Comparison of ENCODE assay signal across 8 mouse cellular contexts in the genomic region with DNA sequence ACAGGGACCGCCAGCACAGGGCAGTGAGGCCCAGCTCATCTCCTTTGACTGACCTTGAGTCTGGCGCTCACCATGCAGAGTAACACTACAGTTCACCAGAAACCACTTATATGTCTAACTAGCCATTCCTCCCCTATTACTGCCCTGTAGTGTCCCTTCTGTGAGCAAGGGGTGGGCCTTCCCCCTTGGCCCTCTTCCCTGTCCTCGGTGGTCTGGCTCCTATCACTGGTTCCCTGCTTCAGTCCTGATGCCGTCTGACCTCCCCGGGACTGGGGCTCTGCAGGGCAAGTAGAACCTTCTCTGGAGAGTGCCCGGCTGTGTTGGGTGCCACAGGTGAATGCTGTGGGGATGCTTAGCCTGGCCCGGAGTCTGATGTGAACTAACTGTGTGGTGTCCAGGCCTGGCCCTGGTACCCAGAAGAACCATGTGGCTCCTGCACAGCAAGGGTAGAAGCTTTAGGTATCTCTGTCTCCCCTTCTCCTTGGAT. TPM values are rescaled to one million over a fixed set of nuclear protein-coding genes. Genes with fewer than 3 reads are reported as not detected.
DNase-seq lines count a peak whose midpoint lies in the region; ATAC-seq and TF ChIP-seq lines count a peak whose summit lies in the region.

No protein-coding gene starts in this region.

- H3K27ac ChIP-seq in layer of hippocampus, adult 2 months = 0 out of 2 replicates have a peak overlapping the region, but pooled peaks have one; percentile 95
- peak overlapping the region; percentile 97 for H3K27ac ChIP-seq in forebrain, embryonic 10.5 days
- H3K27ac ChIP-seq in intestine, postnatal 0 days (ENCODE audit: low read depth, low read length) = no peak overlapping the region
- no peak overlapping the region for H3K27ac ChIP-seq in neural tube, embryonic 12.5 days

- H3K4me3 ChIP-seq in layer of hippocampus, adult 2 months = no peak overlapping the region
- H3K4me3 ChIP-seq in forebrain, embryonic 10.5 days = peak overlapping the region; percentile 99
- H3K4me3 ChIP-seq in intestine, postnatal 0 days (ENCODE audit: low read depth, low read length) = no peak overlapping the region
- peak overlapping the region; percentile 98; the same call in 1 of the 2 replicates for H3K4me3 ChIP-seq in neural tube, embryonic 12.5 days

- H3K9me3 ChIP-seq in forebrain, embryonic 10.5 days = no peaks in the 10 kb centered on the region
- H3K9me3 ChIP-seq in intestine, postnatal 0 days (ENCODE audit: control insufficient read depth) = no peaks in the 10 kb centered on the region
- no peaks in the 10 kb centered on the region for H3K9me3 ChIP-seq in neural tube, embryonic 12.5 days

- H3K27me3 ChIP-seq in forebrain, embryonic 10.5 days (ENCODE audit: poor library complexity, severe bottlenecking) = no peaks in the 10 kb centered on the region
- no peaks in the 10 kb centered on the region for H3K27me3 ChIP-seq in intestine, postnatal 0 days (replicated peaks; ENCODE audit: control insufficient read depth, insufficient read depth, low read length)
- H3K27me3 ChIP-seq in neural tube, embryonic 12.5 days (replicated peaks) = no peaks in the 10 kb centered on the region

- peaks cover 85% of the 10 kb centered on the region for H3K36me3 ChIP-seq in forebrain, embryonic 10.5 days (replicated peaks)
- peaks cover 71% of the 10 kb centered on the region for H3K36me3 ChIP-seq in intestine, postnatal 0 days (ENCODE audit: control insufficient read depth, insufficient read depth)
- peaks cover 75% of the 10 kb centered on the region for H3K36me3 ChIP-seq in neural tube, embryonic 12.5 days

- no peak for DNase-seq in layer of hippocampus, adult 2 months (ENCODE audit: low spot score in 2 of 2)
- no peak for DNase-seq in layer of hippocampus, postnatal 14 days (ENCODE audit: low spot score in 2 of 2)
- no peak for DNase-seq in forebrain, embryonic 10.5 days (ENCODE audit: extremely low spot score, low spot score)
- no peak for DNase-seq in layer of hippocampus, adult 18-20 months (ENCODE audit: low spot score in 2 of 2)
- DNase-seq in adrenal gland, adult 18-20 months (ENCODE audit: low spot score in 2 of 2) = no peak
- DNase-seq in embryo, embryonic 11 days = no peak

- no peak for TF ChIP-seq CTCF in layer of hippocampus, adult 2 months (conservative IDR thresholded peaks at IDR 0.05)
- TF ChIP-seq CTCF in intestine, postnatal 0 days (IDR thresholded peaks at IDR 0.05; ENCODE audit: low read depth) = no peak

- no peak for ATAC-seq in intestine, postnatal 0 days
- ATAC-seq in neural tube, embryonic 12.5 days (ENCODE audit: low FRiP score, low read depth) = no peak

- WGBS in forebrain, embryonic 10.5 days = 91% methylated on average over 7 of the region's 7 CpGs
- 86% methylated on average over 7 of the region's 7 CpGs for WGBS in intestine, postnatal 0 days
- 93% methylated on average over 7 of the region's 7 CpGs for WGBS in neural tube, embryonic 12.5 days

- peaks cover 28% of the 10 kb centered on the region for H3K4me1 ChIP-seq in forebrain, embryonic 10.5 days
- H3K4me1 ChIP-seq in intestine, postnatal 0 days (replicated peaks; ENCODE audit: control insufficient read depth, insufficient read depth, low read length) = no peaks in the 10 kb centered on the region; the same call in 1 of the 2 replicates
- H3K4me1 ChIP-seq in neural tube, embryonic 12.5 days = peaks cover 19% of the 10 kb centered on the region

- H3K4me2 ChIP-seq in intestine, postnatal 0 days (replicated peaks; ENCODE audit: low read depth) = peak overlapping the region; percentile 84; the same call in 1 of the 2 replicates
- peak overlapping the region; percentile 92 for H3K4me2 ChIP-seq in neural tube, embryonic 12.5 days (replicated peaks)

- H3K9ac ChIP-seq in intestine, postnatal 0 days (ENCODE audit: low read depth, low read length) = no peak overlapping the region
- H3K9ac ChIP-seq in neural tube, embryonic 12.5 days = peak overlapping the region; percentile 83

RNA-seq across cellular contexts. Expression of a gene that starts 0.9 kb away (rescaled TPM):
- 10 to 100 TPM; 63.2 to 68.1 TPM for total RNA-seq in layer of hippocampus, adult 2 months (2021)
- total RNA-seq in layer of hippocampus, postnatal 14 days (2021) = 10 to 100 TPM; 71.3 to 73.5 TPM
- 211 and 215 TPM in 2 replicates for polyA plus RNA-seq in forebrain, embryonic 10.5 days (2016; fragmentation: Nextera tagmentation; extraction: Ambion mirVana)
- 204 and 208 TPM in 2 replicates for polyA plus RNA-seq in intestine, postnatal 0 days (2015; fragmentation: Nextera tagmentation; extraction: Ambion mirVana)
- polyA plus RNA-seq in neural tube, embryonic 12.5 days (2016; fragmentation: Nextera tagmentation; extraction: Ambion mirVana) = 116 and 117 TPM in 2 replicates
- total RNA-seq in layer of hippocampus, adult 18-20 months (2021) = 10 to 100 TPM; 65.1 to 67.5 TPM
- total RNA-seq in adrenal gland, adult 18-20 months (2021) = 100 to 1,000 TPM; 104 to 140 TPM

RNA-seq across cellular contexts. Expression of a gene that starts 8.1 kb away (rescaled TPM):
- 10 to 100 TPM; 19.8 to 22.3 TPM for total RNA-seq in layer of hippocampus, adult 2 months (2021)
- 10 to 100 TPM; 25.6 to 27.2 TPM for total RNA-seq in layer of hippocampus, postnatal 14 days (2021)
- 69.3 and 71.6 TPM in 2 replicates for polyA plus RNA-seq in forebrain, embryonic 10.5 days (2016; fragmentation: Nextera tagmentation; extraction: Ambion mirVana)
- 139 and 143 TPM in 2 replicates for polyA plus RNA-seq in intestine, postnatal 0 days (2015; fragmentation: Nextera tagmentation; extraction: Ambion mirVana)
- 37.9 TPM in 2 replicates for polyA plus RNA-seq in neural tube, embryonic 12.5 days (2016; fragmentation: Nextera tagmentation; extraction: Ambion mirVana)
- total RNA-seq in layer of hippocampus, adult 18-20 months (2021) = 10 to 100 TPM; 18.9 to 19.3 TPM
- total RNA-seq in adrenal gland, adult 18-20 months (2021) = 100 to 1,000 TPM in 1 of 2 experiments, 10 to 100 TPM in 1; 97.2 to 106 TPM

RNA-seq across cellular contexts. Expression of a gene that starts 16.1 kb away (rescaled TPM):
- total RNA-seq in layer of hippocampus, adult 2 months (2021) = 10 to 100 TPM; 52.0 to 54.8 TPM
- 10 to 100 TPM; 56.7 to 61.6 TPM for total RNA-seq in layer of hippocampus, postnatal 14 days (2021)
- polyA plus RNA-seq in forebrain, embryonic 10.5 days (2016; fragmentation: Nextera tagmentation; extraction: Ambion mirVana) = 60.7 and 62.1 TPM in 2 replicates
- polyA plus RNA-seq in intestine, postnatal 0 days (2015; fragmentation: Nextera tagmentation; extraction: Ambion mirVana) = 22.8 and 23.3 TPM in 2 replicates
- polyA plus RNA-seq in neural tube, embryonic 12.5 days (2016; fragmentation: Nextera tagmentation; extraction: Ambion mirVana) = 63.6 and 64.5 TPM in 2 replicates
- 10 to 100 TPM; 53.0 to 53.6 TPM for total RNA-seq in layer of hippocampus, adult 18-20 months (2021)
- total RNA-seq in adrenal gland, adult 18-20 months (2021) = 10 to 100 TPM; 21.5 to 22.3 TPM

RNA-seq across cellular contexts. Expression of a gene that starts 25.6 kb away (rescaled TPM):
- total RNA-seq in layer of hippocampus, adult 2 months (2021) = 10 to 100 TPM; 20.0 to 32.3 TPM
- total RNA-seq in layer of hippocampus, postnatal 14 days (2021) = 10 to 100 TPM; 22.5 to 22.7 TPM
- 39.6 and 46.3 TPM in 2 replicates for polyA plus RNA-seq in forebrain, embryonic 10.5 days (2016; fragmentation: Nextera tagmentation; extraction: Ambion mirVana)
- 14.1 and 16.0 TPM in 2 replicates for polyA plus RNA-seq in intestine, postnatal 0 days (2015; fragmentation: Nextera tagmentation; extraction: Ambion mirVana)
- polyA plus RNA-seq in neural tube, embryonic 12.5 days (2016; fragmentation: Nextera tagmentation; extraction: Ambion mirVana) = 30.9 and 34.7 TPM in 2 replicates
- 10 to 100 TPM; 24.6 to 32.9 TPM for total RNA-seq in layer of hippocampus, adult 18-20 months (2021)
- 10 to 100 TPM; 36.0 to 37.3 TPM for total RNA-seq in adrenal gland, adult 18-20 months (2021)

RNA-seq across cellular contexts. Expression of a gene that starts 25.6 kb away (rescaled TPM):
- total RNA-seq in layer of hippocampus, adult 2 months (2021) = 10 to 100 TPM; 17.7 to 19.0 TPM
- 10 to 100 TPM; 14.5 to 15.9 TPM for total RNA-seq in layer of hippocampus, postnatal 14 days (2021)
- polyA plus RNA-seq in forebrain, embryonic 10.5 days (2016; fragmentation: Nextera tagmentation; extraction: Ambion mirVana) = 8.7 and 11.8 TPM in 2 replicates
- 15.5 and 17.6 TPM in 2 replicates for polyA plus RNA-seq in intestine, postnatal 0 days (2015; fragmentation: Nextera tagmentation; extraction: Ambion mirVana)
- 12.5 and 13.8 TPM in 2 replicates for polyA plus RNA-seq in neural tube, embryonic 12.5 days (2016; fragmentation: Nextera tagmentation; extraction: Ambion mirVana)
- total RNA-seq in layer of hippocampus, adult 18-20 months (2021) = 10 to 100 TPM; 13.1 to 13.5 TPM
- 10 to 100 TPM; 19.8 to 30.4 TPM for total RNA-seq in adrenal gland, adult 18-20 months (2021)

Comparison
In these comparisons a context has a peak if more than half of its experiments do, and no peak if none do; other contexts are left out.
1. H3K27ac ChIP-seq: peak in layer of hippocampus, adult 2 months (single experiment) and forebrain, embryonic 10.5 days (single experiment); none in intestine, postnatal 0 days (single experiment) and neural tube, embryonic 12.5 days (single experiment).
2. H3K4me3 ChIP-seq: peak in forebrain, embryonic 10.5 days (single experiment) and neural tube, embryonic 12.5 days (single experiment); none in layer of hippocampus, adult 2 months (single experiment) and intestine, postnatal 0 days (single experiment).